Mouse (Mus musculus): ENCODE results near the gene Pdgfd. TPM values are rescaled to one million over a fixed set of nuclear protein-coding genes. Genes with fewer than 3 reads are reported as not detected.

Gene Pdgfd
- total RNA-seq, 4 experiments from 2014 or later: 3.1 to 3.5 (median 3.3) TPM

GRCm38 (mm10) chr9:6305847-6306246 lies 137.5 kb downstream of the Pdgfd start:
- no peak for DNase-seq (ENCODE audit: low spot score in 2 of 2)

GRCm38 (mm10) chr9:6317114-6317513 lies 148.7 kb downstream of the Pdgfd start:
- no peak for DNase-seq (ENCODE audit: low spot score in 2 of 2)

GRCm38 (mm10) chr9:6325408-6325807 lies 157.0 kb downstream of the Pdgfd start:
- DNase-seq (ENCODE audit: low spot score in 2 of 2): no peak

DNA sequence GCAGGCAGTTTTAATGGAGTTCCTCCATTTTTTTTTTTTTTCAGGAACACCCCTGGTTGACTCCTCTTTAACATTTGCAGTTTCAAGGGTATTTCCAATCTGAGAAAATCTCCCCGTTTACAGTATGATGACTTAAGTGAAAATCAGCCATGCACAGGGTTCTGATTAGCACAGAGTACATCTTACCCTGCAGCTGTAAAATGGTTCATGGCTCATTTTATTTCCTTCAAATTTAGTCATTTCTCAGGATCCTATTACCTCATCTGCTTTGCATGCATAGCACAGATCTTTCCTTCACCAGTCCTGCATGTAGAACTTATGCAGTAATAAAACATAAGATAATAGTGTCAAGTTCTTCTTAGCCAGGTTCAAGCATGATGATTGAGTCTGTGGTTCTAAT lies 165.1 kb downstream of the Pdgfd start:
- DNase-seq (ENCODE audit: low spot score in 2 of 2): no peak

DNA sequence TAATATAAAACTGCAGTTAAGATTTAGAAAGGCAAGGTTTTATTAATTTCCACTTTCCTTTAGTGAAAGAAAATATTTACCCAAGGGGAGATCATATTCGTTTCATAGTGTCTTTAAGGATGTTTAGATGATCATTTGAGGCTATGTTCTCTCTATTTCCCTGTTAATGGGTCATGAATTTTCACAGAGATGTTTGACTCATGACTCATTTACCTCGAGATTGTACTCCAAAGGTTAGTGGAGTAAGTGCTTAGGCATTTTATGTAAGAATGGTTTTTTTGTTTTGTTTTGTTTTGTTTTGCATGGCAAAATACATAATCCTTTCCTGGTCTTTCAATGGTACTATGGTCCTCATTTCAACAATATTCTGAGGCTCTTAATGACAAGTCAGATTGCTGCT lies 167.9 kb downstream of the Pdgfd start:
- DNase-seq (ENCODE audit: low spot score in 2 of 2): no peak

- no peak for DNase-seq (ENCODE audit: low spot score in 2 of 2)
Measured at GRCm38 (mm10) chr9:6337891-6338290, 169.5 kb downstream of the Pdgfd start.

- no peak for DNase-seq (ENCODE audit: low spot score in 2 of 2)
Measured at GRCm38 (mm10) chr9:6338344-6338743, 170.0 kb downstream of the Pdgfd start.

DNA sequence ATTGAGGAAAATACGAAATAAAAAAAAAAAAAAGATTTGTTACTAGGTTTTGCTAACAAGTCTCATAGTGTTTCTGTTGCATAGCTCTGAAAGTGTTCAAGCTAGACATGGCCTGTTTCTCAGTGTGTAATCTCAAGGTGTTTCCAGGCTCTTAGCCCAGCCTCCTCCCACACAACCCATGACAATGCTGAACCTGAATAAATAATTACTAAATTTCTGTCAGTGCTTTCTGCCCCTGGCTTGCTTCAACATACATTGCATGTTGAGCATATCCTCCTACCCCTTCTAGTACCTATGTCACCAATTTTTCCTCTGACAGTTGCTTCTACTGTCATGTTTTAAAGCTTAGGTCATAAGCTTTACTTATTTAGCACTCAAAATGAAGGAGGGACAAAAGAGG lies 171.0 kb downstream of the Pdgfd start:
- no peak for DNase-seq (ENCODE audit: low spot score in 2 of 2)

DNA sequence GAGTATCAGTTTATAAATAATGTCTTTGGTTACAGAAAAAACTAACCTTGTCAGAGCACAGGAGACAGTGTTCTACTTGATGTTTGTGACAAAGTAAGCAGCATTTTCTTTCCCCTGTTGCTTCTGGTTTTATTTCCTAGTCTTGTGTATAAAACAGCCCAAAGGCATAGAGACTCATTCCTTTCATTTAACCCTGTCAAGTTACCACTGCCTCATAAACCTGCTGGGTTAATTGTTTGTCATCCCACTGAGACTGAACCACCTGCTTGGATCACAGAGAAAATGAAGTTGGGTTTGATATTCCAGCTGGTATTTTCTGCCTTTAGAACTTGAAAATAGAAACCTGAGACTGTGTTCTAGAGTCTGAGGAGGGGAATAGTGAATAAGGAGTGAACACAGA lies 172.4 kb downstream of the Pdgfd start:
- DNase-seq (ENCODE audit: low spot score in 2 of 2): no peak

DNA sequence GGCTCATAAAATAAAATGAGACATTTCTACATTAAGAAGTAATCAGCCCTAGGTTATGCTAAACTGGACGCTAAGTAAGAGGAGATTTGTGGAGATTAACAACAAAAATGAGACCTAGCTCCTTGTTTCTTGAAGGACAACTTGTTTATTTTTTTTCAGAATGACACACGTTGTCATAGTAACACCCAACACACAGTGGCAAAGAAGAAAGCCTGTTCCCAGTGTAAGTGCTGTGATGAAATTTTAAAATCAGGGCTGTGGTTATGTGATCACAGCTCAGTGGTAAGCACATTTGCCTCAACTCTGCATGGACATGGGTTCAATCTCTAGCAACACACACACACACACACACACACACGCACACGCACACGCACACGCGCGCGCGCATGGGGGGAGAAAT lies 174.5 kb downstream of the Pdgfd start:
- no peak for DNase-seq (ENCODE audit: low spot score in 2 of 2)

GRCm38 (mm10) chr9:6344514-6344913 lies 176.1 kb downstream of the Pdgfd start:
- no peak for DNase-seq (ENCODE audit: low spot score in 2 of 2)

GRCm38 (mm10) chr9:6344924-6345323 lies 176.5 kb downstream of the Pdgfd start:
- no peak for DNase-seq (ENCODE audit: low spot score in 2 of 2)

DNA sequence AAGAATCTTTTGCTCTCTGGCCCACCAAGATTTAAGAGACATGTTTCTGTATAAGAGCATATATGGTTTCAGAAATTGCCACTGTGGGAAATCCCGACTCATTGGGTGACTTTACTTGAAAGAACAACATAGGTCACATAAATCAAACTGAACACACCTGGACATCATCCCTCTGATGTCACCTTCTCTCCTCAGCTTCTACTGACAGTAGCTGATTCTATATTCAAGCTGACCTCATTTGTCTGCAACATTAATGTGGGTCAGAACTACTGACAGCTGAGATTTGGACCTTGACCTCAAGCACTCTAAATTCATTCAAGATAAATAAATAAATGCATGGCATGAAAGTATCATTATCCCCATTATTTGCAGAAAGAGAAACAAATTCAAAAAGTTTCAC lies 177.0 kb downstream of the Pdgfd start:
- DNase-seq (ENCODE audit: low spot score in 2 of 2): no peak

- DNase-seq (ENCODE audit: low spot score in 2 of 2): no peak
Measured at GRCm38 (mm10) chr9:6353257-6353960, 185.0 kb downstream of the Pdgfd start.

- DNase-seq (ENCODE audit: low spot score in 2 of 2): no peak
Measured at GRCm38 (mm10) chr9:6360795-6361194, 192.4 kb downstream of the Pdgfd start.

DNA sequence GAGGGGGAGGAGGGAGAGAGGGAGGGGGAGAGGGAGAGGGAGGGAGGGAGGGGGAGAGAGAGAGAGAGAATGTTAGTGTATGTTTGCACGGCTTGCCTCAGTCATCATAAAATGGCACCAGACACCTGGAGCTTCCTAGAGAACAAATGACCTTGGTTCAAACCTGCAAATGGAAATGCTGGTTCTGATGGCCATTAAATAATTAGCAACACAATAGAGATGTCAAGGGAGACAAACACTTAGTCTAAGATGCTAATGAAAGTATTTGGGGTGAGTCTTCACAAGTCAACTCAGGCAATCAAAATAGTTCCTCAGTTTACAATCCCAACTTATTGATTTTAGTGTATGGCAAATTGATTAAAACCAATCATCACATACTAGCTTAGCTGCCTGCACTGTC lies 198.2 kb downstream of the Pdgfd start:
- DNase-seq (ENCODE audit: low spot score in 2 of 2): no peak

GRCm38 (mm10) chr9:6401764-6402163 lies 233.4 kb downstream of the Pdgfd start:
- no peak for DNase-seq (ENCODE audit: low spot score in 2 of 2)

GRCm38 (mm10) chr9:6406535-6406934 lies 238.2 kb downstream of the Pdgfd start:
- no peak for DNase-seq (ENCODE audit: low spot score in 2 of 2)

DNA sequence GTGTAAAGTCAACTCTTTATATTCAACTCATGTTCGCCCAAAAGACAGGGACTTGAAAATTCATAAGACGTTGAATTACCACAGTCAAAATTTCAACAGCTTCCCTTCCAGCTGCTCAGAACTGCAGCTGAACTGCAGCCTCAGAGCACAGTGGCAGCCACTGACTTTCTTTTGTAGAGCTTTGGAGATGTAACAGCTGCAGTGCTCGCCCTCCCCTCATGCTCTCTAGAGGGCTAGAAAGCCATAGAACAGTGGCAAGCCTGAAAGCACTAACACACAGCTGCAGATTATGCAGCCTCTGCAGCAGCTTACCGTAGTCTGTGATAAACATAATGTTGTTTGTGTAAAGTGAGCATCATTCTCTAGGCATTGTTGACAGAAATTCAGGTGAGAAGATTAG lies 239.6 kb downstream of the Pdgfd start:
- DNase-seq (ENCODE audit: low spot score in 2 of 2): no peak

GRCm38 (mm10) chr9:6424606-6425005 lies 256.2 kb downstream of the Pdgfd start:
- no peak for DNase-seq (ENCODE audit: low spot score in 2 of 2)

Data from left cerebral cortex, adult 8-10 months (tissue).